Mouse (Mus musculus) ES-Bruce4 (cell line): ENCODE results near the gene Gm9833.

Experiments used
- CTCF ChIP-seq: IDR thresholded peaks from one replicate; pipeline ENCODE4 v1.8.1; 2011; ENCODE audit warnings: low read depth, low read length
- EP300 ChIP-seq: IDR thresholded peaks from 2 replicates; pipeline ENCODE4 v1.6.1; 2011; ENCODE audit warnings: low read depth, low read length; ENCODE audit not compliant: insufficient read depth

GRCm38 (mm10) chr3:10126952-10127351 is 39.0 kb downstream of the Gm9833 start:
- TF ChIP-seq CTCF, result no peak
- TF ChIP-seq EP300, result no peak
